Mouse (Mus musculus) kidney, postnatal 0 days (tissue): ENCODE data around the gene Slc2a3. TPM values are rescaled to one million over a fixed set of nuclear protein-coding genes. Genes with fewer than 3 reads are reported as not detected.

Experiments used
- ATAC-seq: fragments of 200-750 bp; cut with Nextera tagmentation; replicated peaks from 2 replicates; pipeline ENCODE4 v1.8.0; 2017; ENCODE audit warnings: low read depth, moderate number of reproducible peaks, moderate TSS enrichment, moderate library complexity; ENCODE audit not compliant: low FRiP score
- DNase-seq: peaks from one replicate; pipeline ENCODE4 v3.0.0-alpha.2; 2016; ENCODE audit warnings: low spot score
- H3K27ac ChIP-seq: fragments of 300-500 bp; sonication (generic); 2 replicates; pipeline ENCODE4 v1.5.1; 2014; ENCODE audit warnings: mild to moderate bottlenecking
- H3K27me3 ChIP-seq: fragments of 300-500 bp; sonication (generic); 2 replicates; pipeline ENCODE4 v1.6.1; 2014; ENCODE audit warnings: low read length, mixed read lengths; ENCODE audit not compliant: insufficient read depth
- H3K36me3 ChIP-seq: fragments of 300-500 bp; sonication (generic); 2 replicates; pipeline ENCODE4 v1.6.1; 2014; ENCODE audit warnings: low read length, mixed read lengths; ENCODE audit not compliant: insufficient read depth
- H3K4me1 ChIP-seq: fragments of 300-500 bp; sonication (generic); replicated peaks from 2 replicates; pipeline ENCODE4 v1.6.1; 2014; ENCODE audit warnings: antibody characterized with exemption, low read length, mixed read lengths; ENCODE audit not compliant: insufficient read depth
- H3K4me2 ChIP-seq: fragments of 300-500 bp; sonication (generic); 2 replicates; pipeline ENCODE4 v1.6.1; 2014; ENCODE audit warnings: mild to moderate bottlenecking, low read length, moderate library complexity, mixed read lengths
- H3K4me3 ChIP-seq: fragments of 300-500 bp; sonication (generic); replicated peaks from 2 replicates; pipeline ENCODE4 v1.5.1; 2014; ENCODE audit warnings: low read depth, low read length
- H3K9ac ChIP-seq: fragments of 300-500 bp; sonication (generic); 2 replicates; pipeline ENCODE4 v1.6.1; 2014; ENCODE audit warnings: low read depth, low read length
- H3K9me3 ChIP-seq: fragments of 300-500 bp; sonication (generic); replicated peaks from 2 replicates; pipeline ENCODE4 v1.6.1; 2016; ENCODE audit warnings: low read length, inconsistent platforms, mixed read lengths
- CTCF ChIP-seq: IDR thresholded peaks from 2 replicates; pipeline ENCODE4 v1.5.1; 2016; ENCODE audit warnings: antibody characterized with exemption, low read depth, mild to moderate bottlenecking, moderate library complexity
- WGBS: fragments of 180-500 bp; shearing (Covaris S2); extraction: QIAGEN DNeasy Blood & Tissue Kit; methylation state at CpG from one replicate; pipeline ENCODE4 v1.1.7; 2014; 5-methylcytosine and 5-hydroxymethylcytosine counted together
- polyA plus RNA-seq: library from polyadenylated mRNA; unstranded; fragments of >200 nt; fragmentation: Nextera tagmentation; extraction: Ambion mirVana; gene quantifications from 2 replicates; pipeline ENCODE4 v1.2.1, GENCODE M21; 2015

The Slc2a3 gene
- polyA plus RNA-seq, 1 experiment from 2014 or later, result 4.1 TPM

DNA sequence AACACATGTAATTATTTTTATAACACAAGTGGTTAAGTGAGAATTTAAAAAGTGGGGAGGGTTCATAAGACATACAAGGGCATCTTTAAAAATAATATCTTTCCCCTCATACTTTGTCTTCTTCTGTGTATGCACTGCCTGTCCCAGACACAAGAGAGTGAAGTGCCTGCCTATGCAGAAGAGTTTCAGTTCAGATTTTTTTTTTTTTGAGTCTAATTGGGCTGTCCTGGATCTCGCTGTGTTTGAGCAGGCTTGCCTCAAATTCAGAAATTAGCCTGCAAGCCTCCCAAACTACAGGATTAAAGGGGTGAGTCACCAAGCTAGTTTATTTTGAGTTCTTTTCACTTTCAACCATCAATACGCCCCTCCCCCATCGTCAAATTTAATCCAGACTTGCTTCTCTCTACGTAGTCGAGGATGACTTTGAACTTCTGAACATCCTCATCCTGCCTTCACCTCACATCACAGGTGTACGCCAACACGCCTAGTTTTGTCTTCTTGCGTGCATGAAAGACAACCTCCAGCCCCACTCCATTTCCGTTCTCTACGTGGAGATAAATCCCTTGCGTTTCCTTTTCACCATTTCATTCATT is 8.7 kb upstream of the Slc2a3 start:
- 2% methylated on average over 11 of the region's 11 CpGs for WGBS
- no peaks in the 10 kb centered on the region for H3K36me3 ChIP-seq
- H3K4me1 ChIP-seq, result no peaks in the 10 kb centered on the region
- TF ChIP-seq CTCF, result no peak
- no peaks in the 10 kb centered on the region for H3K27me3 ChIP-seq
- H3K4me2 ChIP-seq, result peak overlapping the region; percentile 53
- no peak for DNase-seq
- peak overlapping the region; percentile 71 for H3K4me3 ChIP-seq
- peak overlapping the region; percentile 31; the same call in 1 of the 2 replicates for H3K9ac ChIP-seq
- peak overlapping the region; percentile 100 for H3K27ac ChIP-seq
- no peaks in the 10 kb centered on the region for H3K9me3 ChIP-seq
- no peak for ATAC-seq

DNA sequence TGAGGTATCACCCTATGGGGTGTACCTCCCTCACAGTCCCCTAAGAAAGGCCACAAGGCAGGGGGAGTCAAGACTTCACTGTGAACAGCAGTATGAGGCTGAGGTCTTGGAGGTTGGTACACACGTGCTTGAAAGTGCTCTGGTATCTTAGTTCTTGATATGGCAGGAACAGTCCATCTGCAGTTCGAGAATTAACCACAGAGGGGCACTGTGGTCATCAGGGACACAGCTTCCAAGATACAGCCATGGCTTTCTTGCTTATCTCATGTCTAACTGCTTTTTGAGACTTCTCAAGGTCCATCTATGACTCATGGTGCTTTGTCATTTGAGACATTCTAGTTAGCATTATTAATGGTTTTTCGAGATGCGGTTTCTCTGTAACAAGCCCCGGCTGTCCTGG is 3.0 kb upstream of the Slc2a3 start:
- no peak overlapping the region for H3K4me2 ChIP-seq
- 21% methylated on average over 5 of the region's 5 CpGs for whole genome bisulfite sequencing

DNA sequence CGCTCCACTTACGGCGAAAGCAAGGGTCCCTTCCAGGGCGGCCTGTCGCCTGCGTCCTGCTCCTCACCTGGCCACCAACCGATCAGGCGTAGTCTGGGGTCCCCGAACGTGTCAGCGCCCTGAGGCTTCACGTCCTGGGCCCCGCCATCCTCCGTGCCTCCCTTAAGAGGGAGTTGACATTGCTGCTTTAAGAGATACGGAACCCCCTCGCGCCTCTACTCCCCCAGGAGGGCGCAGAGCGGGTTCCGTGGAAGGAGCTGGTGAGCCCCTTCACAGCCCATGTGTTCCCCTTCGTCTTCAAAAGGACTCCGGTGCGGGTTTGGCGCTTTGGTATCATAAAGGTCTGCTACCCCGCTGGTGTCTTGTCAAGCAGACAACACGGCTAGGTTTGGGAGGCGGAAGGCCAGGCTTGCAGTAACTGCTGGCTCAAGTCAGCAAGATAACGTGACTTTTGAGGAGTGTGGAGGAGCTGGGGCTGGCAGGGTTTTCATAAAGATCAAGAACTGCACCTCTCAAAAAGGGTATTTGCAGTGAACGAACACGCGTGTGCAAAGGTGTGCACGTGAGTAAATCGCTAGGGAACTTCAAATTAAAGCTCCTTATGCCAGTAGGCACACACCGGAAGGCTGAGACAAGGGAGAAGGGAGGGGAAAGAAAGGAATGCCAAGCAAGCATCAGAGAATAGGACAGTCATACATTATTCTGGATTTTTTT is 518 bp upstream of the Slc2a3 start:
- peak; percentile 51 for DNase-seq
- H3K27me3 ChIP-seq, result no peaks in the 10 kb centered on the region
- 3% methylated on average over 34 of the region's 34 CpGs for WGBS

More for the DNA sequence above, 3.0 kb upstream of the Slc2a3 start:
- Histone ChIP-seq H3K9me3 (no peaks in the 10 kb centered on the region), H3K4me1 (peaks cover 8% of the 10 kb centered on the region; the same call in 1 of the 2 replicates), H3K36me3 (no peaks in the 10 kb centered on the region), H3K27me3 (no peaks in the 10 kb centered on the region), H3K27ac (no peak overlapping the region), H3K4me3 (no peak overlapping the region), H3K9ac (no peak overlapping the region)
- TF ChIP-seq CTCF, result peak; percentile 88
- ATAC-seq (0 out of 2 replicates have a peak, but pooled peaks have one; percentile 26), DNase-seq (peak; percentile 86)

DNA sequence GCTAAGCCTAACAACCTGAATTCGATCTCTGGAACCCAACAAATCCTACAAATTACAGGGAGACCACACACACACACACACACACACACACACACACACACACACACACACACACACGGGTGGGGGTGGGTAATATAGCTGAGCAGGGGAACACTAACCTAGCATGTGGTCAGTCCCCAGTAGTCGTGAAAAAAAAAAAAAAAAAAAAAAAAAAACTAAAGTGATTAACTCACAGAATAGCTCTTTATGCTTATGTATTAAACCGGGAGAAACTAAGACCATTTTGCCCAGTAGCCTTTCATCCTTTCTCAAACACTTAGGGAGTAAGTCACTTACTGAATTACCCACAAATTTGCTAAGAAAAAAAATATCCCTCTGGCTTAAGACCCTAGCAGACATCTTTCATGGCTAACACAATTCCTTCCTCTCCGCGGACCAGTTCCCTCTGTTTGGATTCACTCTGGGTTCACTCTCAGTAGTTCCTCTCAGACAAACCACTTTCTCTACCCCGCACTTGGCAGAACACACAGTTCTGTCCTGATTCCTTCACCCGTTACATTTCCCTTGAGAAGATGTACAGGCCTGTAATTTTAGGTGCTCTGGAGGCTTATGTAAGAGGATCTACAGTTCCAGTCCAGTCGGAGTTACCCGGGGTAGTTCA is 670 bp downstream of the Slc2a3 start:
- Histone ChIP-seq H3K9me3 (no peaks in the 10 kb centered on the region), H3K4me1 (peaks cover 8% of the 10 kb centered on the region; the same call in 1 of the 2 replicates), H3K36me3 (no peaks in the 10 kb centered on the region), H3K4me3 (peak overlapping the region; percentile 47), H3K4me2 (peak overlapping the region; percentile 97), H3K27me3 (no peaks in the 10 kb centered on the region), H3K27ac (no peak overlapping the region), H3K9ac (peak overlapping the region; percentile 58; the same call in 1 of the 2 replicates)
- ATAC-seq, result no peak
- no peak for DNase-seq
- 43% methylated on average over 9 of the region's 10 CpGs for WGBS
- no peak for TF ChIP-seq CTCF

More for the DNA sequence above, 518 bp upstream of the Slc2a3 start:
- Histone ChIP-seq H3K4me1 (peaks cover 8% of the 10 kb centered on the region; the same call in 1 of the 2 replicates), H3K4me2 (peak overlapping the region; percentile 97), H3K9me3 (no peaks in the 10 kb centered on the region), H3K4me3 (peak overlapping the region; percentile 47), H3K36me3 (no peaks in the 10 kb centered on the region), H3K27ac (no peak overlapping the region), H3K9ac (peak overlapping the region; percentile 58)
- TF ChIP-seq CTCF, result no peak
- ATAC-seq, result peak; percentile 58; the same call in 1 of the 2 replicates

DNA sequence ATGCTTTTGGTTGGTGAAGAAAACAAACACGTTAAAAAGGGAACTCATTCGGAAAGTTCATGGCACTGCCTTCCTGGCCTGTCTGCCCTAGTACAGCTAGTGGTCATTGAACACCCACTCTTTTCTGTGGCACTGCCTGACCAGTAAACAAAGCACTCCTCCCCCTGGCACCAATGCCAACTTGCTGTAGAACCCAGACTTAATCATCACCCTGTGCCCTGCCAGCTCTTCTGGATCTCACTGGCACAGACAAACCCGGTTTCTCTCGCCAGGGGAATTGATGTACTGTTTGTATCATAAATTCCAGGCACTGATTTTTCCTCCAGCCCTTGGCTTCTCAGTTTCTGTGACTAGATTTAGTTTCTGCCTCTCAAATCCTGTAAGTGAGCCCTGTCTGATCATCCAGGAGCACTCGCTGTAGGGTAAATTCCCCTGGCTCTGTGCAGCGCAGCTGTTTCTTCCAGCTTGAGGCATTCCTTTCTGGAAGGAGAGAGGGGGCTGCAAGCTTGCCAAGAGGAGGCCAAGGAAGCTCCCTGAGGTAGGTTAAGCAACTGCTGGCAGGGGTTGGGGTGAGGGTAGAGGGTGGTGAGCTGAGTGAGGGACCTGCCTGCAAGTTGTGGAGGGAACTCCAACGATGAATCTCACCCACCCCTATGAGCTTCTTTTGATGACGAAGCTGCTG is 6.0 kb downstream of the Slc2a3 start:
- 53% methylated on average over 8 of the region's 8 CpGs for WGBS
- Histone ChIP-seq H3K4me3 (no peak overlapping the region), H3K9me3 (no peaks in the 10 kb centered on the region), H3K36me3 (no peaks in the 10 kb centered on the region), H3K9ac (no peak overlapping the region), H3K27me3 (no peaks in the 10 kb centered on the region), H3K27ac (no peak overlapping the region), H3K4me1 (no peaks in the 10 kb centered on the region), H3K4me2 (no peak overlapping the region)
- DNase-seq, result peak; percentile 32
- no peak for TF ChIP-seq CTCF
- no peak for ATAC-seq

DNA sequence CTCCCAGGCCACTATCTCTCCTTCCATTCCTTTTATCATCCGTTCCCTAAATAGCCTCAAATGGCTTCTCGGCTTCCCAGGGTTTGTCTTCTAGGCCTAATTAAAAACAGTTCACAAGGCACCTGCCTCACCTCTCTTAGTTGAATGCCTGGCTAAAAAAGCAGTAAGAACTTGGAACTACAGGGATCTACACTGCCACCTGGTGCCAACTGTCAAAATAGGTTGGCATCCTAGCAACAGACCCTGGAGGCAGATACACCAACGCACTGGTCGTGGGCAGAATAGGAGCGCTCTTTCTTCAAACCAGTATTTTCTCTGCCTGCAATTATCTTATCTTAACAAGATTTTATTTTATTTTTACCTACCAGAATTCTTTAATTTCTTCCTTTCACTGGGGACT is 15.2 kb downstream of the Slc2a3 start:
- H3K27ac ChIP-seq, result no peak overlapping the region
- H3K27me3 ChIP-seq, result no peaks in the 10 kb centered on the region
- no peak for ATAC-seq
- peak; percentile 76 for TF ChIP-seq CTCF
- peak; percentile 69 for DNase-seq
- H3K9ac ChIP-seq, result no peak overlapping the region
- no peak overlapping the region for H3K4me2 ChIP-seq
- no peaks in the 10 kb centered on the region for H3K36me3 ChIP-seq
- no peak overlapping the region for H3K4me3 ChIP-seq
- WGBS, result 34% methylated on average over 5 of the region's 5 CpGs
- H3K4me1 ChIP-seq, result no peaks in the 10 kb centered on the region
- no peaks in the 10 kb centered on the region for H3K9me3 ChIP-seq
